Mouse (Mus musculus): ENCODE data around the gene Mrtfa. TPM values are rescaled to one million over a fixed set of nuclear protein-coding genes. Genes with fewer than 3 reads are reported as not detected.

The Mrtfa gene
- polyA plus RNA-seq, 1 experiment from 2014 or later, result 23.9 TPM

Other genes starting within 250 kb of the Mrtfa start
- gene Adsl, start 242.3 kb downstream of the Mrtfa start, polyA plus RNA-seq (2015; fragmentation: Nextera tagmentation; extraction: Ambion mirVana), result 147 and 178 TPM in 2 replicates
- 43.9 and 44.6 TPM in 2 replicates for gene Sgsm3, start 213.0 kb downstream of the Mrtfa start, polyA plus RNA-seq (2015; fragmentation: Nextera tagmentation; extraction: Ambion mirVana)
- 0.98 and 1.3 TPM in 2 replicates for gene Mchr1, start 44.7 kb upstream of the Mrtfa start, polyA plus RNA-seq (2015; fragmentation: Nextera tagmentation; extraction: Ambion mirVana)
- 92.8 and 95.6 TPM in 2 replicates for gene Slc25a17, start 170.1 kb upstream of the Mrtfa start, polyA plus RNA-seq (2015; fragmentation: Nextera tagmentation; extraction: Ambion mirVana)
- gene St13, start 209.3 kb upstream of the Mrtfa start, polyA plus RNA-seq (2015; fragmentation: Nextera tagmentation; extraction: Ambion mirVana), result 146 and 152 TPM in 2 replicates
- gene Xpnpep3, start 209.4 kb upstream of the Mrtfa start, polyA plus RNA-seq (2015; fragmentation: Nextera tagmentation; extraction: Ambion mirVana), result 9.6 and 11.2 TPM in 2 replicates
- gene Dnajb7, start 217.5 kb upstream of the Mrtfa start, polyA plus RNA-seq (2015; fragmentation: Nextera tagmentation; extraction: Ambion mirVana), result 1.8 and 2.1 TPM in 2 replicates

All from stomach, embryonic 15.5 days (tissue).